In the genomic region with DNA sequence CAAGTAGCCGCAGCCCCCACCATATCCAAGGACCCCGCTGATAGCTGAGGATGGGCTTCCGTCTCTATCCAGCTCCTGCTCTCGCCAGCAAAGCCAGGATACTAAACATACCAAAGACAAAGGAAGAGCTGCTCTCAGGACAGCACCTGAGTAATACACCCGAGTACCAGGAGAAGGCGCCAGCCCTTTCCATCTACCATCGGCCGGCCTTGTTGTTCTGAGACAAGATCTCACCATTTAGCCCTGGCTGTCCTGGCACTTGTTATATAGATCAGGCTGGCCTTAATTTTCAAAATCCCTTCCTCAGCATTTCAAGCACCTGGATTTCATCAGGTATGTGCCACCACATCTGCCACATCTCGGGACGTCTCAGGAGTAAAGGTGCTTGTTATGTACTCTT, we compare ENCODE assay signal across 13 mouse cellular contexts. TPM values are rescaled to one million over a fixed set of nuclear protein-coding genes. Genes with fewer than 3 reads are reported as not detected.
DNase-seq lines count a peak whose midpoint lies in the region; ATAC-seq and TF ChIP-seq lines count a peak whose summit lies in the region.
"Had no signal": no experiment of that assay in that cellular context is flagged by ENCODE, and none has a peak within 500 bp of the region (broad histone marks: within the 10 kb centered on the region; RNA-seq: fewer than 3 reads in every experiment).

No protein-coding gene starts in this region.

- 93% methylated on average over 10 of the region's 10 CpGs for WGBS in intestine, postnatal 0 days
- WGBS in intestine, embryonic 16.5 days = 92% methylated on average over 10 of the region's 10 CpGs
- 91% methylated on average over 10 of the region's 10 CpGs for WGBS in lung, adult 2 months

- H3K27ac ChIP-seq in intestine, postnatal 0 days (ENCODE audit: low read depth, low read length) = no peak overlapping the region
- no peak overlapping the region for H3K27ac ChIP-seq in intestine, embryonic 16.5 days (ENCODE audit: low read length)
- no peak overlapping the region for H3K27ac ChIP-seq in ES-Bruce4 (ENCODE audit: insufficient read depth, low read length)
- H3K27ac ChIP-seq: embryonic facial prominence, embryonic 15.5 days; forebrain, embryonic 10.5 days; heart, embryonic 10.5 days; hindbrain, embryonic 15.5 days had no signal

- peak; percentile 54 for DNase-seq in ZHBTc4 (ENCODE audit: low read depth, low spot score)
- DNase-seq in lung, adult 2 months = no peak
- no peak for DNase-seq in spleen, adult 12 weeks (ENCODE audit: low spot score)
- DNase-seq: gastrocnemius, postnatal 36 days; kidney, adult 11 months had no signal

- H3K4me3 ChIP-seq in intestine, postnatal 0 days (ENCODE audit: low read depth, low read length) = no peak overlapping the region
- H3K4me3 ChIP-seq in intestine, embryonic 16.5 days (ENCODE audit: low read length) = no peak overlapping the region
- no peak overlapping the region for H3K4me3 ChIP-seq in ES-Bruce4 (ENCODE audit: low read depth, low read length)
- no peak overlapping the region for H3K4me3 ChIP-seq in lung, adult 2 months (replicated peaks; ENCODE audit: extremely low read depth, low read depth, low read length)
- H3K4me3 ChIP-seq: embryonic facial prominence, embryonic 15.5 days; erythroblast, embryonic 14.5 days; forebrain, embryonic 10.5 days; heart, embryonic 10.5 days; hindbrain, embryonic 15.5 days had no signal

- H3K4me1 ChIP-seq in intestine, postnatal 0 days (replicated peaks; ENCODE audit: control insufficient read depth, insufficient read depth, low read length) = no peaks in the 10 kb centered on the region
- H3K4me1 ChIP-seq in intestine, embryonic 16.5 days (ENCODE audit: control insufficient read depth, insufficient read depth, low read length) = no peaks in the 10 kb centered on the region
- H3K4me1 ChIP-seq in ES-Bruce4 (ENCODE audit: control insufficient read depth, insufficient read depth, low read length) = no peaks in the 10 kb centered on the region
- no peaks in the 10 kb centered on the region for H3K4me1 ChIP-seq in lung, adult 2 months (ENCODE audit: control insufficient read depth, insufficient read depth, low read length)
- H3K4me1 ChIP-seq: embryonic facial prominence, embryonic 15.5 days; forebrain, embryonic 10.5 days; heart, embryonic 10.5 days; hindbrain, embryonic 15.5 days had no signal

- ATAC-seq in intestine, postnatal 0 days = no peak
- no peak for ATAC-seq in intestine, embryonic 16.5 days

- H3K27me3 ChIP-seq in intestine, postnatal 0 days (replicated peaks; ENCODE audit: control insufficient read depth, insufficient read depth, low read length) = no peaks in the 10 kb centered on the region
- H3K27me3 ChIP-seq in intestine, embryonic 16.5 days (replicated peaks; ENCODE audit: control insufficient read depth, insufficient read depth, low read length) = no peaks in the 10 kb centered on the region
- no peaks in the 10 kb centered on the region for H3K27me3 ChIP-seq in ES-Bruce4 (ENCODE audit: control insufficient read depth, insufficient read depth, low read length, poor library complexity, severe bottlenecking)
- H3K27me3 ChIP-seq: embryonic facial prominence, embryonic 15.5 days; hindbrain, embryonic 15.5 days had no signal

- no peaks in the 10 kb centered on the region for H3K9me3 ChIP-seq in intestine, postnatal 0 days (ENCODE audit: control insufficient read depth)
- H3K9me3 ChIP-seq in intestine, embryonic 16.5 days (ENCODE audit: control insufficient read depth, low read length) = no peaks in the 10 kb centered on the region
- H3K9me3 ChIP-seq in ES-Bruce4 (replicated peaks; ENCODE audit: control insufficient read depth, insufficient read depth, low read length, poor library complexity, severe bottlenecking) = no peaks in the 10 kb centered on the region
- H3K9me3 ChIP-seq: embryonic facial prominence, embryonic 15.5 days; forebrain, embryonic 10.5 days; heart, embryonic 10.5 days; hindbrain, embryonic 15.5 days had no signal

- H3K9ac ChIP-seq in intestine, postnatal 0 days (ENCODE audit: low read depth, low read length) = 0 out of 2 replicates have a peak overlapping the region, but pooled peaks have one; percentile 17
- no peak overlapping the region for H3K9ac ChIP-seq in intestine, embryonic 16.5 days (ENCODE audit: low read depth, low read length)
- no peak overlapping the region for H3K9ac ChIP-seq in ES-Bruce4 (ENCODE audit: low read depth, poor library complexity, severe bottlenecking)
- H3K9ac ChIP-seq: embryonic facial prominence, embryonic 15.5 days; hindbrain, embryonic 15.5 days had no signal

- H3K36me3 ChIP-seq in intestine, postnatal 0 days (ENCODE audit: control insufficient read depth, insufficient read depth) = peaks cover 52% of the 10 kb centered on the region
- H3K36me3 ChIP-seq in intestine, embryonic 16.5 days (ENCODE audit: control insufficient read depth, insufficient read depth, low read length) = peaks cover 2% of the 10 kb centered on the region; the same call in 1 of the 2 replicates
- peaks cover 22% of the 10 kb centered on the region for H3K36me3 ChIP-seq in ES-Bruce4 (ENCODE audit: control insufficient read depth, insufficient read depth, low read length, poor library complexity, severe bottlenecking)

- no peak for TF ChIP-seq POLR2A in ES-Bruce4 (IDR thresholded peaks at IDR 0.05; ENCODE audit: insufficient read depth, low read length)
- no peak for TF ChIP-seq POLR2A in lung, adult 2 months (IDR thresholded peaks at IDR 0.05; ENCODE audit: borderline replicate concordance, extremely low read depth, low read depth, low read length)

- H3K4me2 ChIP-seq in intestine, postnatal 0 days (replicated peaks; ENCODE audit: low read depth) = no peak overlapping the region
- no peak overlapping the region for H3K4me2 ChIP-seq in intestine, embryonic 16.5 days (ENCODE audit: low read depth, low read length)
- H3K4me2 ChIP-seq: embryonic facial prominence, embryonic 15.5 days; hindbrain, embryonic 15.5 days had no signal

- no peak for TF ChIP-seq CTCF in intestine, postnatal 0 days (IDR thresholded peaks at IDR 0.05; ENCODE audit: low read depth)
- TF ChIP-seq CTCF in ES-Bruce4 (IDR thresholded peaks at IDR 0.05; ENCODE audit: low read depth, low read length) = peak; percentile 30
- no peak for TF ChIP-seq CTCF in lung, adult 2 months (IDR thresholded peaks at IDR 0.05; ENCODE audit: insufficient read depth, low read length)

- TF ChIP-seq EP300 in ES-Bruce4 (IDR thresholded peaks at IDR 0.05; ENCODE audit: insufficient read depth, low read depth, low read length) = no peak

RNA-seq across cellular contexts. Expression of a gene that starts 11.4 kb away (rescaled TPM):
- polyA plus RNA-seq in intestine, postnatal 0 days (2015; fragmentation: Nextera tagmentation; extraction: Ambion mirVana) = 7.4 and 9.0 TPM in 2 replicates
- polyA plus RNA-seq in intestine, embryonic 16.5 days (2015; fragmentation: Nextera tagmentation; extraction: Ambion mirVana) = 13.1 and 13.8 TPM in 2 replicates
- polyA plus RNA-seq in ES-Bruce4 (2011; ENCODE audit: insufficient read depth, insufficient read length, low read depth, missing spikeins) = 20.8 and 22.4 TPM in 2 replicates
- polyA plus RNA-seq in lung, adult 2 months (2012; rRNA removed) = 7.4 and 11.7 TPM in 2 replicates

RNA-seq across cellular contexts. Expression of a gene that starts 11.9 kb away (rescaled TPM):
- polyA plus RNA-seq in intestine, postnatal 0 days (2015; fragmentation: Nextera tagmentation; extraction: Ambion mirVana) = 91.5 and 95.9 TPM in 2 replicates
- polyA plus RNA-seq in intestine, embryonic 16.5 days (2015; fragmentation: Nextera tagmentation; extraction: Ambion mirVana) = 162 and 165 TPM in 2 replicates
- 175 and 180 TPM in 2 replicates for polyA plus RNA-seq in ES-Bruce4 (2011; ENCODE audit: insufficient read depth, insufficient read length, low read depth, missing spikeins)
- polyA plus RNA-seq in lung, adult 2 months (2012; rRNA removed) = 23.5 and 28.9 TPM in 2 replicates

RNA-seq across cellular contexts. Expression of a gene that starts 25.3 kb away (rescaled TPM):
- 20.7 and 22.4 TPM in 2 replicates for polyA plus RNA-seq in intestine, postnatal 0 days (2015; fragmentation: Nextera tagmentation; extraction: Ambion mirVana)
- polyA plus RNA-seq in intestine, embryonic 16.5 days (2015; fragmentation: Nextera tagmentation; extraction: Ambion mirVana) = 43.4 and 45.6 TPM in 2 replicates
- polyA plus RNA-seq in ES-Bruce4 (2011; ENCODE audit: insufficient read depth, insufficient read length, low read depth, missing spikeins) = 46.4 and 50.8 TPM in 2 replicates
- polyA plus RNA-seq in lung, adult 2 months (2012; rRNA removed) = 24.7 and 33.7 TPM in 2 replicates
